Mouse (Mus musculus): ENCODE data around the gene Pdap1.
"Not testable (repeated sequence)": the region's sequence is repeated elsewhere in the genome, so short reads cannot be mapped to it uniquely, and the experiment has no call there.

The Pdap1 gene

DNA sequence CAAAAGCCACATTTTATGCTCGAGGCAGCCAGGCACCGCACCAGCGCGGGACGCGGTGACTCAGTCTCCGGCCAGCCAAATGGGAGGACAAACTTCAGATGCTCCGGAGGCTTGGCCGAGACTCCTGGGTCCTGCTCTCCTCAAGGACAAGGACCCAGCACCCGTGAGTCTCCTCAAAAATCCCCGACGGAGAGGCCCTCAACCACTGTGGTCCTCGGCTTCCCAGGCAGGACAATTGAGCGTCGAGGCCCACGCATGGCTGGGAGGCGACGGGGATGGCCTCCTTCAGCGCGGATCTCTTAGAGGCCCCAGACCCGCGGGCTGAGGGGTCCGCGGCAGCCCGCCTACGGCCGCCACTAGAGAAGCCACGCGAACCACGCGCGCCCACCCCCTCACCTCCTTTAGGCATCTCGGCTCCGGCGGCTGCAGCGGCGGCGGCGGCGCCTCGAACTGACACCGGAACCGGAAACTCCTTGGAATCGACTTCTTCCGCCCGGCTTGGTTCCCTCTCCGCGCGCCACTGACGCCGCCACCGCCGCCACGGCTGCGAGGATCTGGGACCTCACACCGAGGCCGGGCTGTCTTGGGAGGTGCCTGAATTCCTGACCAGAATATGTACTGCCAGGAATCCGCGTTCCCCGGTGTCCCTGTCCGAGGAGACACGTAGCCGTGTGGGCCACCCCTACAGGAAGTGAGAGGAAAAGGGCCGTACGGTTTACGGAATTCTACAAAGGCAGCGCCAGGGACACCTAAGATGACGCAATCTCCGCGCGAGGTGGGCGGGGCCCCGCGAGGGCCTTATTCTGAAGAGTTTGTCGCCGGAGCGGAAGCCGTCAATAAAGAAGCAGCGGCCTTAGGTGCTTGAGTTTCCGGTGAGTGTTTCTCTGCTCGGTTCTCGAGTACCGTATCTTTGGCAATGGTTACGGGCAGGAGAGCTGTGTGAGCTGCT is at the start of gene Pdap1, which contains the start of gene Bud31:
TSS of gene Pdap1 (minus strand) at position 668 of the 949 bp plus-strand sequence.
TSS of gene Bud31 (plus strand) at position 792 of the 949 bp plus-strand sequence.
- DNase-seq (ENCODE audit: low spot score): peak; percentile 95

DNA sequence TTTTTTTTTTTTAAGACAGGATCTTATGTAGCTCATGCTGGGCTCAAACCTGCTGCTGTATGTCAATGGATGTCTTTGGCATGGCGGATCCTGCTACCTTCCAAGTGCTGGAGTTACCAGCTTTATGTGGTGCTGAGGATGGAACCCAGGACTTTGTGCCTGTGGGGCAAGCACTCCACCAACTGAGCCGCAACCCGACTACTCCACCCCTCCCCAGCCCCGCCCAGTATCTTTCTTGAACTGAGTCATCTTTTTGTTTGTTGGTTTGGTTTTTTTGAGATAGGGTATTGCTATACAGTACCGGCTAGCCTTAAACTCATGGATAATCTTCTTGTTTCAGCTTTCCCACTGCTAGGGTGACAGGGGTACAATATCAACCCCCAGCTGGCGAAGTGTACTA is 49.4 kb upstream of the Pdap1 start:
- DNase-seq (ENCODE audit: low spot score): no peak

GRCm38 (mm10) chr5:145185244-145185643 is 45.2 kb upstream of the Pdap1 start:
- DNase-seq (ENCODE audit: low spot score): no peak

DNA sequence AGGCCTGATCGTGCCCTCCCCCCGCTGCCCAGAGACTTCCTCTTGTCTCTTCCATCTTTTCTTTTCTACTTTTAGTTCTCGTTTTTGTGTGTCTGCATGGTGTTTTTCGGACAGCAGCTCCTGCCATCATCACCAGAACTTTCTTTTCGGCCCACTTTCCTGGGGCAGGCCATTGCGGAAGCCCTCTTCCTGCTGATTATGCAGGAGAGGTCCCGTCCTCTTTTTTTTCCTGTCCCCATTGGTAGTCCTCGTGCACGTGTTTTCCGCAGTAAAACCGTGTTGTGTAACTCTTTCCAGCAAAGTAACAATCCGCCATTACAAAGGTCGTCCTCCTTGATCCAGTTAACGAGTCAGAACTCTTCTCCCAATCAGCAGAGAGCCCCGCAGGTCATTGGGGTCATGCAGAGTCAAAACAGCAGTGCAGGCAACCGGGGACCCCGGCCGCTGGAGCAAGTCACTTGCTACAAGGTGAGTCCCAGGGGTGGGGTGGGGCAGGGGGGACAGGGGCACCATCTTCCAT is 38.5 kb upstream of the Pdap1 start:
- no peak for DNase-seq (ENCODE audit: low spot score)

DNA sequence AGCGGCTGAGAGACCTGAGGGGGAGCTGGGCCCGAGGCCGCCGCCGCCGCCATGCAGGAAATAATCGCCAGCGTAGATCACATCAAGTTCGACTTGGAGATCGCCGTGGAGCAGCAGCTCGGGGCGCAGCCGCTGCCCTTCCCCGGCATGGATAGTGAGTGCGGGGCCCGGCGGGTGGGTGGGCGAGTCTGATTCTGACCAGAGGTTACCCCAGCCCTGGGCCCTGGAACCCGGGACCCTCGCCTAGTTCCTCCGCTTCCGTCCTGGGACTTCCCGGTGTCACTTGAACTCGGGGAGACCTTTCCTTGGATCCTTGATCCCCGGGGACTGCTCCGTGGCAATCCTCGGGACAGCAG is 27.2 kb upstream of the Pdap1 start:
- no peak for DNase-seq (ENCODE audit: low spot score)

- DNase-seq (ENCODE audit: low spot score): peak; percentile 98
Observed at GRCm38 (mm10) chr5:145166536-145167305, 26.7 kb upstream of the Pdap1 start, which contains the start of the genes Ptcd1 and Cpsf4. Gene Ptcd1 (minus strand): TSS chr5:145167108. Gene Cpsf4 (plus strand): TSS chr5:145167213.

- DNase-seq (ENCODE audit: low spot score): no peak
Observed at GRCm38 (mm10) chr5:145165184-145165583, 25.1 kb upstream of the Pdap1 start.

GRCm38 (mm10) chr5:145164710-145165109 is 24.7 kb upstream of the Pdap1 start:
- DNase-seq (ENCODE audit: low spot score): no peak

DNA sequence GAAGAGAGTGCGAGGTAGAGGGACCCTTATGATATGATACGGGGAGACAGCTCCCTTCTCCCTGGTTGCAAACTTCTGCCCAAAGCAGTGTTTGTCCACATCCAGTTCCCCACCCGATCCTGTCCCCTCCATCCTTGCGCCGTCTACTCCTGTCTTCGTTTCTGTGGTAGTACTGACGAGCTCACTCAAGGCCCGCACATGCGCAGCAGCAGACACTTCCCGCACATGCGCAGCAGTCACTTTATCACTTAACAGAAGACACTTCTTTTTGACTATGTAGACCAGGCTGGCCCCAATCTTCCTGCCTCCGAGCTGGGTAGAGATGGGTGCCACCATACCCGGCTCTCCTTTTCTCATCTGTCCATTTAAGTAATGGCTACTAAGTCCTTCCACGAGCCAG is 21.3 kb upstream of the Pdap1 start:
- DNase-seq (ENCODE audit: low spot score): no peak

- no peak for DNase-seq (ENCODE audit: low spot score)
Observed at GRCm38 (mm10) chr5:145152690-145153089, 12.7 kb upstream of the Pdap1 start.

GRCm38 (mm10) chr5:145149294-145149693 is 9.3 kb upstream of the Pdap1 start:
- no peak for DNase-seq (ENCODE audit: low spot score)

DNA sequence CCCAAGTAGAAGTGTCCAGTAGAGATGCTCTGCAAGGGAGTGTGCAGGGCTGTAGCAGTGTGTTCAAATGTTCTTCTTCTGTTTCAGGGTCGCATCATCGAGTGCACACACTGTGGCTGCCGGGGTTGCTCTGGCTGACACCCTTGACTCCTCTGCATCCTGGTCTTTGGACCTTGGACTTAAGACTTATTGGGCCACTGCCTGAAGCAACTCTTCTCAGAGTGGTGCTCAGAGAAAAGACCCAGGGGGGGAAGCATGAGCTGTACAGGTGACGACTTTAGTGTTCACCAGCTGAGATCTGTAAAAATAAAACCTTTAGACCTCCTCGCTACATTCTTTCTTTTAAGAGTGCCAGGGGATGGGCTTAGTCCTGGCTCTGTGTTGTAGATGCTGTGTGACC is 7.7 kb upstream of the Pdap1 start:
- DNase-seq (ENCODE audit: low spot score): no peak

DNA sequence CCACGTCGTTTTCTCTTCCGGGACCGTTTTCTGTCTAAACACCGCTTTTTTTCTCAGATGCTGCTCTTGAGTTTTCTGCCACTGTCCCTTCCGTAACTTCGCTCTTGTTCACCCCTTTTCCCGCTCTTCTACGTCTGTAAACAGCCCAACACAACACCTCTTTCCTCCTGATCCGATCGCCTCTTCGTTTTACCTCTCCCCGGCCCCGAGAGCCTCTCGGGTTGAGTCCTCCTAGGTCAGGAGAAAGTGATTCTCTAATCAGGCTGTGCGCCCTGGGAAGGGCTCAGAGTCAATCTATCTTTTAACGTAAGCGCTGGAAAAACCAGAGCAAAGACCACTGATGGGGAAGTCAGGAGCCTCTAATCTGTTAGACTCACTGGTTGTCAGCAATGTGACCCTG is 573 bp upstream of the Pdap1 start:
- no peak for DNase-seq (ENCODE audit: low spot score)

GRCm38 (mm10) chr5:145138836-145139235 is 1.2 kb downstream of the Pdap1 start:
- no peak for DNase-seq (ENCODE audit: low spot score)

- DNase-seq (ENCODE audit: low spot score): not testable (repeated sequence)
Observed at GRCm38 (mm10) chr5:145133275-145133674, 6.8 kb downstream of the Pdap1 start.

DNA sequence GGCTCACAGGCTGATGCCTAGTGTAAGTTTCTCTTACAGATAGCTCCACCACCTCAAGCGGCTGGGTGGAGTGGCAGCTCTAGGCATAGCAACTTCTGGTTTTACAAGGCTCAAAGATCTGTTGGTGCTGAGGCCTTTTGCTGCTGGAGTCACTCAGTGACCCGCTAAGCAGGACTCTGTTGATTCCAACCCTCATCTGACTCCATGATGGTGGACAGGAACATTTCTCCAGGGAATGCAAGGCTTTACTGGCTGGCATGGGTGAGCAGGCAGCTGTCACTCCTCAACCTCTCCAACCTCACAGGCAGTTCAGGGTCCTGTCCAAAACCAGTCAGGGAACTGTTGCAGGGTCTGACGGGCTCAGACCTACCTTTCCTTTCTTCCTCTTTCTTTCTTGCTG is 9.0 kb downstream of the Pdap1 start:
- no peak for DNase-seq (ENCODE audit: low spot score)

DNA sequence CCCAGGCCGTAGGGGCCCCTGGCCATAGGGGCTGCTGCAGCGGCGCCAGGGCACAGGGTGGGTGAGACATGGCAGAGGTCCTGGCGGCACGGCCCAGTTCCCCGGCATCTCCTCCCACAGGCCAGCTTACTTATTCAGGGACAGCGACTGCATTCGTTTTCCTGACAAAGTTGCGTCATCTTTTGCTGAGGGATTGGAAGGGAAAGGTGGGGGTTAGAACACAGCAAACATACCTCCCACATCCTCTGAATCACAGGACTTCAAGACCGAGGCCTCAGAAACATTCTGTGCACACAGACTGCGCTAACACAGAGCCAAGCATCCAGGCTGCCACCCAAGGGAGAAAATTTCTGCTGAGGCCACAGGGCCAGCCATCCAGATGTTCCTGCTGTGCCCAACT is 9.8 kb downstream of the Pdap1 start:
- no peak for DNase-seq (ENCODE audit: low spot score)

DNA sequence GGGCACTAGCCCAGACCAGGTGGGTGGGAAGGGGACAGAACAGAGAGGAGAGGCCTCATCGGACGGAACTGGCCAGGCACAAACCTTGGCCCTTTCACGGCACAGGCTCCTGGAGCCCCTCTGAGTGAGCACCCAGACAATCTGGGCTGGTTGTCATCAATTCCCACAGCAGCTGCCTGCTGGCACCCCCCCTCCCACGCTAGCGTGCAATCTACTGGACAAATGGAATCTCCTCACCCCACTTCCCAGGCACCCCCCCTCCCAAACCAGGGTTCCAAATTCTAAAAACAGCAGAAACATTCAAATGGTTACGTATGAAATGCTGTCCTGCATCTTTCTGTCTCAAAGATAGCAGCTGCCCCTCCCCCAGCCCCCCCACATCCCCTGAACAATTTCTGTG is 10.3 kb downstream of the Pdap1 start:
- DNase-seq (ENCODE audit: low spot score): not testable (repeated sequence)

- no peak for DNase-seq (ENCODE audit: low spot score)
Observed at GRCm38 (mm10) chr5:145129124-145129523, 10.9 kb downstream of the Pdap1 start.

- no peak for DNase-seq (ENCODE audit: low spot score)
Observed at GRCm38 (mm10) chr5:145126580-145126979, 13.5 kb downstream of the Pdap1 start.

- no peak for DNase-seq (ENCODE audit: low spot score)
Observed at GRCm38 (mm10) chr5:145123396-145123795, 16.6 kb downstream of the Pdap1 start.

DNA sequence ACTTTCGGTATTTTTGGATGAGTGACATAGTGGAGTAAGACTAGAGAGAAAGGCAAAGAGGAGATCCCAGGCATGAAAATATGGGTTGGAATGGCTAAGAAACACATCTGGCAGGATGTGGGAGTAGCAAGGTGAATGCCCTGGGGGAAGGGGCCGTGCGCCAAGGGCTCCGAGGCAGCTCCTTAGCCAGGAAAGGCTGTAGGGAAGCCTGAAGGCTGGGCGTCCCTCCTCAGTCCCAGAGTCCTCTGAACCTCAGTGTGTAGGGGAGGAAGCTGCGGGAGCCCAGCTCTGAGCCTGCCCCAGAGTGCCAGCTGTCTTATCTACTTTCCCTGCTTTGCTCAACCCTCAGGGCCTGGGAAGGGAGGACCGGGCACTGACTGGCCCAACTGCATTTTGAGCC is 19.1 kb downstream of the Pdap1 start:
- no peak for DNase-seq (ENCODE audit: low spot score)

- DNase-seq (ENCODE audit: low spot score): peak; percentile 37
Observed at GRCm38 (mm10) chr5:145119385-145119784, 20.7 kb downstream of the Pdap1 start.
